Mouse (Mus musculus) forebrain, embryonic 11.5 days (tissue): ENCODE measurements around the gene Slc25a16. TPM values are rescaled to one million over a fixed set of nuclear protein-coding genes. Genes with fewer than 3 reads are reported as not detected.

Experiments
- ATAC-seq: fragments of 200-750 bp; cut with Nextera tagmentation; replicated peaks from 2 replicates; pipeline ENCODE4 v1.8.0; 2017; ENCODE audit warnings: moderate TSS enrichment; ENCODE audit not compliant: low FRiP score
- DNase-seq: peaks from one replicate; pipeline ENCODE4 v3.0.0-alpha.2; 2017; ENCODE audit warnings: low spot score
- H3K27ac ChIP-seq: fragments of 300-500 bp; sonication (generic); 2 replicates; pipeline ENCODE4 v1.5.1; 2014; ENCODE audit warnings: low read depth, low read length
- H3K27me3 ChIP-seq: fragments of 300-500 bp; sonication (generic); 2 replicates; pipeline ENCODE4 v1.6.1; 2014; ENCODE audit warnings: mild to moderate bottlenecking, low read length, mixed read lengths; ENCODE audit not compliant: control insufficient read depth, insufficient read depth
- H3K36me3 ChIP-seq: fragments of 300-500 bp; sonication (generic); 2 replicates; pipeline ENCODE4 v1.6.1; 2014; ENCODE audit warnings: mild to moderate bottlenecking, low read length, moderate library complexity, mixed read lengths; ENCODE audit not compliant: control insufficient read depth, insufficient read depth
- H3K4me1 ChIP-seq: fragments of 300-500 bp; sonication (generic); replicated peaks from 2 replicates; pipeline ENCODE4 v1.6.1; 2014; ENCODE audit warnings: low read length, mixed read lengths; ENCODE audit not compliant: control insufficient read depth, insufficient read depth
- H3K4me2 ChIP-seq: fragments of 300-500 bp; sonication (generic); 2 replicates; pipeline ENCODE4 v1.6.1; 2014; ENCODE audit warnings: low read depth, mild to moderate bottlenecking, low read length, moderate library complexity, mixed read lengths; ENCODE audit not compliant: severe bottlenecking
- H3K4me3 ChIP-seq: fragments of 300-500 bp; sonication (generic); 2 replicates; pipeline ENCODE4 v1.5.1; 2014; ENCODE audit warnings: low read depth, low read length
- H3K9ac ChIP-seq: fragments of 300-500 bp; sonication (generic); 2 replicates; pipeline ENCODE4 v1.6.1; 2014; ENCODE audit warnings: low read length
- H3K9me3 ChIP-seq: fragments of 300-500 bp; sonication (generic); 2 replicates; pipeline ENCODE4 v1.6.1; 2016; ENCODE audit warnings: low read length, mixed read lengths; ENCODE audit not compliant: control insufficient read depth
- WGBS: fragments of 180-500 bp; shearing (Covaris S2); extraction: QIAGEN DNeasy Blood & Tissue Kit; methylation state at CpG from one replicate; pipeline ENCODE4 v1.1.7; 2014; 5-methylcytosine and 5-hydroxymethylcytosine counted together
- polyA plus RNA-seq: library from polyadenylated mRNA; unstranded; fragments of >200 nt; fragmentation: Nextera tagmentation; extraction: Ambion mirVana; gene quantifications from 2 replicates; pipeline ENCODE4 v1.2.1, GENCODE M21; 2014

Slc25a16 gene
- 12.6 TPM in 2 replicates for polyA plus RNA-seq

DNA sequence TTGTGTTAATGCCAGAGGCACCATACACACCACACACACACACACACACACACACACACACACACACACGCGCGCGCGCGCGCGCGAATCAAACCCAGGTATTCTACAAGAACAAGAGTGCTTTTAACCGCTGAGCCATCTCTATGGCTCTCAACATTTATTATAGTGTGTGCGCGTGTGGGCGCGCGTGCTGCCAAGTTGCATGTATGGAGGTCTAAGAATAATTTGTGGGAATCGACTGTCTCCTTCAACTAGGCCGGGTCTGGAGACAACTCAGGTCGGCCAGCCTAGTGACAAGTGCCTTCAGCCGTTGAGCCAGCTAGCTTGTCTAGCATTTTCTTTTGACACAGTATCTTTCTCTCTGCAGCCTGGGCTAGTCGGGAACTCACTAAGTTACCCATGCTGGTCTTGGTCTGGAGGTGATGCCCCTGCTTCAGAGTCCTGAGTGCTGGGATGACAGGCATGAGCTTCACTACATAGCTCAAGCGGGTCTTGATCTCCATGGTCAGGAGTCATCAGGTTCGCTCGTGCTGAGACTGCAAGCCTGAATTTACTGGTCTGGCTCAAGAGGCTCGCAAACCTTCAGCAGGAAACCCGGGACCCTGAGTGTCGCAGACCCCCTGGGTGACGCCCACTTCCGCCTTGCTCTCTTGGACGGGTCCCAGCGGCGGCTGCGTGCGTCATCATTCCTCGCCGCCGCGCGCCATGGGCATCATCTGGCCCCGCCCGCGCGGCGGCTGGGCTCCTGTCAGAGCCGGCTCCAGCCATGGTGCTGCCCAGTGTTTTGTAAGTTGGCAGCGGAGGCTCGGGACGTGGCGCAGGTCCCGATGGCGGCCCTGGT is at the start of gene Slc25a16:
TSS of gene Slc25a16 (plus strand) at position 709 of the 841 bp plus-strand sequence.
- WGBS: 7% methylated on average over 47 of the region's 50 CpGs
- Histone ChIP-seq H3K27me3 (no peaks in the 10 kb centered on the region), H3K4me3 (peak within 1 kb of the TSS; percentile 99), H3K27ac (peak within 1 kb of the TSS; percentile 18; the same call in 1 of the 2 replicates), H3K9ac (peak within 1 kb of the TSS; percentile 83), H3K4me2 (peak within 1 kb of the TSS; percentile 87), H3K36me3 (no peaks in the 10 kb centered on the region), H3K9me3 (no peaks in the 10 kb centered on the region), H3K4me1 (peaks cover 3% of the 10 kb centered on the region; the same call in 1 of the 2 replicates)
- DNase-seq (peak; percentile 96), ATAC-seq (peak; percentile 97)

DNA sequence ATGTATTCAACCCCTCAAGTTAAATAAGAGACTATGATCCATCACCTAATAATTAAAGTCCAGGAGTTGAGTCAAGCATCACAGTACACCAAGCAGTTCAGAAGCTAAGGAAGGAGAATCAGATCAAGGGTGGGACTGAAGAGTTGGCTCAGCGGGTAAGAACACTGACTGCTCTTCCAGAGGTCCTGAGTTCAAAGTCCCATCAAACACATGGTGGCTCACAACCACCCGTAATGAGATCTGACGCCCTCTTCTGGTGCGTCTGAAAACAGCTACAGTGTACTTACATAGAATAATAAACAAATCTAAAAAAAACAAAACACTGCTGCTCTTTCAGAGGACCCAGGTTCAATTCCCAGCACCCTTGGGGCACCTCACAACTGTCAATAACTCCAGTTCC is 45.6 kb upstream of the Slc25a16 start:
- Histone ChIP-seq H3K4me3 (no peak overlapping the region), H3K9me3 (no peaks in the 10 kb centered on the region), H3K27ac (no peak overlapping the region), H3K9ac (no peak overlapping the region), H3K4me1 (no peaks in the 10 kb centered on the region), H3K27me3 (no peaks in the 10 kb centered on the region), H3K4me2 (no peak overlapping the region), H3K36me3 (peaks cover 7% of the 10 kb centered on the region)
- no peak for ATAC-seq
- no peak for DNase-seq
- 79% methylated on average over 4 of the region's 4 CpGs for WGBS

DNA sequence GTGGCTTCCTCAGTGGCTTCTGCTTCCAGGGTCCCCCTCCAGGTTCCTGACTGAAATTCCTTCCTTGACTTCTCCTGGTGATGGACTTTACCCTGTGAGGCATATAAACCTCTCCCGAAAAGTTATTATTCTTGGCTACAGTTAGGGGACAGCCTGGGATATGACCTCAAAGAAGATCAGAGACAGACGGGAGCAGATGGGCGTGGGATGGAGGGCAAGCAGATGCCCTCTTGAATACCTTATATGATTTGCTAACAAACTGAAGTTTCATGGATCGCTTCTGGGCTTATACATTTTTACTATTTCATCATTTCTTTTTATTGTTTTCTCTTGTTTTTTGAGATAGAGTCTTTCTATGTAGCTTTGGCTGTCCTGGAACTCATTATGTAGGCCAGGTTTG is 44.9 kb upstream of the Slc25a16 start:
- Histone ChIP-seq H3K27ac (no peak overlapping the region), H3K4me1 (no peaks in the 10 kb centered on the region), H3K4me2 (no peak overlapping the region), H3K9ac (no peak overlapping the region), H3K4me3 (no peak overlapping the region), H3K36me3 (peaks cover 8% of the 10 kb centered on the region), H3K9me3 (no peaks in the 10 kb centered on the region), H3K27me3 (no peaks in the 10 kb centered on the region)
- DNase-seq (no peak), ATAC-seq (no peak)
- 91% methylated on average over 4 of the region's 4 CpGs for WGBS

DNA sequence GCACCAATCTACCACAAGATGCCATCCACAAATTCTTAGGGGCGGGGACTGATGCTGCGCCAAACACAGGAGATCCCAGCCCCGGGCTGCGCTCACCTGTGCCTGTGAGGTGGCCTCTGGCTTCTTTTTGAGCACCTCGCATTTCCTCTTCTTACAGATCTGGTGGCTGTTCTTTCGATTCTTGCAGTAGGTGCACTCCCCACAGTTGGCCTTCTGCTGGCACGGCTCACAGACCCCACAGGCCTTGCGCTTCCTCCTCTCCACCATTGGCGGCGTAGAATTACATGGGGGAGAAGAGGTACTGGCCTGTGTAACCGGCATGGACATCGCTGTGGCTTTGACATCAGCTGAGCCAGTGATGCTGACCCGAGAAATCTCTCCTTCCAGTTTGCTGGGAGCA is 42.4 kb upstream of the Slc25a16 start:
- no peak for DNase-seq
- no peak for ATAC-seq
- H3K4me2 ChIP-seq: no peak overlapping the region
- H3K27ac ChIP-seq: no peak overlapping the region
- no peaks in the 10 kb centered on the region for H3K4me1 ChIP-seq
- H3K27me3 ChIP-seq: no peaks in the 10 kb centered on the region
- no peaks in the 10 kb centered on the region for H3K9me3 ChIP-seq
- H3K9ac ChIP-seq: no peak overlapping the region
- peaks cover 8% of the 10 kb centered on the region for H3K36me3 ChIP-seq
- no peak overlapping the region for H3K4me3 ChIP-seq
- WGBS: 90% methylated on average over 13 of the region's 13 CpGs

DNA sequence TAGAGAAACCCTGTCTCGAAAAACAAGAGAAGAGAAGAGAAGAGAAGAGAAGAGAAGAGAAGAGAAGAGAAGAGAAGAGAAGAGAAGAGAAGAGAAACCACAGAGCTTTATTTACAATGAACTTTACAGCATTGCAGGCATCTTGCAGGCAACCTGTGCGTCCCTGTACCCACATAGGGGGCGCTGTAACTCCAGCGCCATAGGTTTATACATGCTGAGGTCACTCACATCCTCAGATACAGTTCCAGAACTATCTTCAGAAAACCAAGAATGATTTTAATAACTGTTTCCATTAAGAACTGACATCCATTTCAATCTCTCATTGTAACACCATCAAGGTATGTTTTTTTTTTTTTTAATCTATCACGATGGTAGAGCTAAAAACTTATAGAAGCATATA is 39.2 kb upstream of the Slc25a16 start:
- DNase-seq (no peak), ATAC-seq (no peak)
- Histone ChIP-seq H3K9ac (no peak overlapping the region), H3K4me2 (no peak overlapping the region), H3K27me3 (no peaks in the 10 kb centered on the region), H3K27ac (no peak overlapping the region), H3K36me3 (peaks cover 8% of the 10 kb centered on the region), H3K9me3 (no peaks in the 10 kb centered on the region), H3K4me3 (no peak overlapping the region), H3K4me1 (0 out of 2 replicates have a peak, but pooled peaks cover 3% of the 10 kb centered on the region)
- WGBS: 36% methylated on average over 5 of the region's 5 CpGs

DNA sequence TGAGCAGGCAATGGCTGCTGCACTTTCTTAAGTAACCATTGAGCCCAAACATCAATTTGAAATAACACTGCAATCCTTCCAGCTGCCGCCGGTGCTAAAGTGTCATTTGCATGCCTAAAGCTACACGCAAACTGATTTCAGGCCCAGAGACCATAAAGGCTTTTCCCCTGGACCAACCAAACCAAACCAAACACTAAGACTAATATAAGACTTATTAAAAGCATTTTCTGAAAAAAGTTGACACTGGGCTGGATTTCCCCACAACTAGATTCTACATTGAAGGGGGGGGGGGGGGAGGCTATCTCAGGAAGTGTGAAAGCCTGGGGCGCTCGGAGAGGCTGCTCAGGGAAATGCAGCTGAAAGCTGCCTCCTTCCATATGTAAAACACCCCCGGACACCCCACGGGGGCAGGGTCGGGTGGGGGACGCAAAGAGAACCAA is 36.5 kb upstream of the Slc25a16 start:
- H3K4me3 ChIP-seq: no peak overlapping the region
- ATAC-seq (no peak), DNase-seq (peak; percentile 61)
- no peak overlapping the region for H3K9ac ChIP-seq
- no peaks in the 10 kb centered on the region for H3K9me3 ChIP-seq
- peaks cover 8% of the 10 kb centered on the region for H3K36me3 ChIP-seq
- H3K4me2 ChIP-seq: no peak overlapping the region
- H3K27ac ChIP-seq: no peak overlapping the region
- 0 out of 2 replicates have a peak, but pooled peaks cover 3% of the 10 kb centered on the region for H3K4me1 ChIP-seq
- H3K27me3 ChIP-seq: no peaks in the 10 kb centered on the region
- WGBS: 10% methylated on average over 9 of the region's 9 CpGs

DNA sequence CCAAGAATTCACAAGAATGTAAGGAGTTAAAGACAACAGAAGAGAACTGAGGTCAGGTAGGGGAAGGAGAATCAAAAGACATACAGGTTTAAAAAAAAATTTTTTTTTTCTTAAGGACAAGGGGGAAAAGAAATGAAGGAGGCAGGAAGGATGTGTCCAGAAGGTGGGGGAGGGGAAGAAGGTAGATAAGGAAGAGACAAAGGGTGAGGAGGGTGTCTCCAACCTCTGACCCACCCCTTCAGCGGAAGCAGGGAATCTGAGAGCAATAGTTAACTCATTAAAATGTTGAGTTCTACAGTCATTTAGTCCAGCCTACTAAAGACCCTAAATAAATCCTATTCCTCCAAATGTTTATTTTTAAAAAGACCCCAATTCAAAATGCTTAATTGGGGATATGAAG is 35.9 kb upstream of the Slc25a16 start:
- Histone ChIP-seq H3K36me3 (peaks cover 4% of the 10 kb centered on the region), H3K9ac (no peak overlapping the region), H3K4me1 (0 out of 2 replicates have a peak, but pooled peaks cover 3% of the 10 kb centered on the region), H3K4me2 (no peak overlapping the region), H3K4me3 (no peak overlapping the region), H3K9me3 (no peaks in the 10 kb centered on the region), H3K27ac (no peak overlapping the region), H3K27me3 (no peaks in the 10 kb centered on the region)
- DNase-seq (no peak), ATAC-seq (no peak)
- WGBS: 30% methylated on average over 1 of the region's 1 CpGs

DNA sequence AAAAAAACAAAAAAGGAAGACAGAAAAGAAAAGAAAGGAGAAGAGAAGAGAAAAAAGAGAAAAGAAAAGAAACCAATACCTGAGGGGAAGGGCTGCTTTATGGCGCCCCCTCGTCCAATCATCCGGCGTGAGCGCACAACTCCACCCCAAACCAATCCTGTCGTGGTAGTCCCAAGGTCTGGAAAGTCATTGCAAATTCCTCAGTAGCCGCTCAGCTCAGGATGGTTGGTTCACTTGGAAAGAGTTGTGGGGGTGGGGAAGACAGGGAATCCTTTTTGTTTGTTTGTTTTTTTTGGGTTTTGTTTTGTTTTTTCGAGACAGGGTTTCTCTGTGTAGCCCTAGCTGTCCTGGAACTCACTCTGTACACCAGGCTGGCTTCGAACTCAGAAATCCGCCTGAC is 35.0 kb upstream of the Slc25a16 start:
- DNase-seq: no peak
- Histone ChIP-seq H3K4me3 (peak overlapping the region; percentile 72), H3K4me1 (0 out of 2 replicates have a peak, but pooled peaks cover 3% of the 10 kb centered on the region), H3K9me3 (no peaks in the 10 kb centered on the region), H3K9ac (no peak overlapping the region), H3K27ac (no peak overlapping the region), H3K36me3 (no peaks in the 10 kb centered on the region), H3K4me2 (peak overlapping the region; percentile 97; the same call in 1 of the 2 replicates), H3K27me3 (no peaks in the 10 kb centered on the region)
- no peak for ATAC-seq
- 40% methylated on average over 10 of the region's 10 CpGs for WGBS
